Mouse (Mus musculus): ENCODE data around the gene Fam49a.

- TF ChIP-seq POLR2A (IDR thresholded peaks at IDR 0.05; ENCODE audit: borderline replicate concordance, control insufficient read depth, low read depth, low read length) = no peak
- no peak for TF ChIP-seq CTCF (IDR thresholded peaks at IDR 0.05; ENCODE audit: control insufficient read depth, insufficient read depth, low read length)
These were observed 73.6 kb downstream of the Fam49a start for GRCm38 (mm10) chr12:12335566-12335965.
